Mouse (Mus musculus) heart, postnatal 0 days (tissue): Measurements from ENCODE around the gene Ap4b1. TPM values are rescaled to one million over a fixed set of nuclear protein-coding genes. Genes with fewer than 3 reads are reported as not detected.

ENCODE experiments used
- ATAC-seq: fragments of 200-750 bp; cut with Nextera tagmentation; 2 replicates; pipeline ENCODE4 v1.8.0; 2017; ENCODE audit warnings: low read depth, moderate number of reproducible peaks, moderate library complexity; ENCODE audit not compliant: insufficient read depth
- DNase-seq: peaks from one replicate; pipeline ENCODE4 v3.0.0-alpha.2; 2016; ENCODE audit warnings: low spot score
- H3K27ac ChIP-seq: fragments of 300-500 bp; sonication (generic); 2 replicates; pipeline ENCODE4 v1.5.1; 2014; ENCODE audit warnings: low read depth, mild to moderate bottlenecking
- H3K27me3 ChIP-seq: fragments of 300-500 bp; sonication (generic); 2 replicates; pipeline ENCODE4 v1.6.1; 2014; ENCODE audit warnings: low read length, mixed read lengths; ENCODE audit not compliant: control insufficient read depth, insufficient read depth
- H3K36me3 ChIP-seq: fragments of 300-500 bp; sonication (generic); replicated peaks from 2 replicates; pipeline ENCODE4 v1.6.1; 2014; ENCODE audit warnings: low read length, mixed read lengths; ENCODE audit not compliant: control insufficient read depth, insufficient read depth
- H3K4me1 ChIP-seq: fragments of 300-500 bp; sonication (generic); 2 replicates; pipeline ENCODE4 v1.6.1; 2014; ENCODE audit warnings: antibody characterized with exemption; ENCODE audit not compliant: control insufficient read depth, insufficient read depth
- H3K4me2 ChIP-seq: fragments of 300-500 bp; sonication (generic); 2 replicates; pipeline ENCODE4 v1.6.1; 2014; ENCODE audit warnings: low read depth, mild to moderate bottlenecking, low read length, moderate library complexity
- H3K4me3 ChIP-seq: fragments of 300-500 bp; sonication (generic); 2 replicates; pipeline ENCODE4 v1.5.1; 2014; ENCODE audit warnings: low read depth, low read length
- H3K9ac ChIP-seq: fragments of 300-500 bp; sonication (generic); replicated peaks from 2 replicates; pipeline ENCODE4 v1.6.1; 2014; ENCODE audit warnings: low read depth, low read length, mixed read lengths
- H3K9me3 ChIP-seq: fragments of 300-500 bp; sonication (generic); replicated peaks from 2 replicates; pipeline ENCODE4 v1.6.1; 2016; ENCODE audit warnings: low read length; ENCODE audit not compliant: control insufficient read depth
- CTCF ChIP-seq: IDR thresholded peaks from 2 replicates; pipeline ENCODE4 v1.5.1; 2016; ENCODE audit warnings: antibody characterized with exemption, control low read depth, low read depth
- EP300 ChIP-seq: IDR thresholded peaks from 2 replicates; pipeline ENCODE4 v1.6.1; 2016; ENCODE audit warnings: antibody characterized with exemption, low read depth
- WGBS: fragments of 180-500 bp; shearing (Covaris S2); extraction: QIAGEN DNeasy Blood & Tissue Kit; methylation state at CpG from one replicate; pipeline ENCODE4 v1.1.7; 2014; 5-methylcytosine and 5-hydroxymethylcytosine counted together
- polyA plus RNA-seq: library from polyadenylated mRNA; unstranded; fragments of >200 nt; fragmentation: Nextera tagmentation; extraction: Ambion mirVana; gene quantifications from 2 replicates; pipeline ENCODE4 v1.2.1, GENCODE M21; 2015
- total RNA-seq: library from RNA; depleted of rRNA; stranded (reverse); fragments of >200 nt; gene quantifications from 2 replicates; pipeline ENCODE4 v1.2.3, GENCODE M21; 2014; ENCODE audit warnings: low replicate concordance

Ap4b1 gene
- total and polyA plus RNA-seq, 2 experiments from 2014 or later, result 14.5 to 38.1 TPM

GRCm38 (mm10) chr3:103782844-103783609 lies 26.3 kb upstream of the Ap4b1 start:
- no peak overlapping the region for H3K9ac ChIP-seq
- DNase-seq (peak; percentile 3), ATAC-seq (no peak)
- H3K27me3 ChIP-seq, result no peaks in the 10 kb centered on the region
- no peaks in the 10 kb centered on the region for H3K9me3 ChIP-seq
- 80% methylated on average over 4 of the region's 4 CpGs for WGBS
- peaks cover 30% of the 10 kb centered on the region for H3K4me1 ChIP-seq
- H3K27ac ChIP-seq, result no peak overlapping the region
- TF ChIP-seq CTCF, result no peak
- TF ChIP-seq EP300, result no peak
- H3K4me3 ChIP-seq, result no peak overlapping the region
- no peak overlapping the region for H3K4me2 ChIP-seq
- no peaks in the 10 kb centered on the region for H3K36me3 ChIP-seq

GRCm38 (mm10) chr3:103787225-103787624 lies 22.1 kb upstream of the Ap4b1 start:
- DNase-seq (peak; percentile 5), ATAC-seq (no peak)
- TF ChIP-seq CTCF (no peak), EP300 (no peak)
- H3K9me3 ChIP-seq, result no peaks in the 10 kb centered on the region
- no peaks in the 10 kb centered on the region for H3K27me3 ChIP-seq
- 63% methylated on average over 7 of the region's 7 CpGs for WGBS
- H3K4me2 ChIP-seq, result no peak overlapping the region
- H3K9ac ChIP-seq, result no peak overlapping the region
- no peaks in the 10 kb centered on the region for H3K36me3 ChIP-seq
- H3K4me1 ChIP-seq, result peaks cover 39% of the 10 kb centered on the region
- 0 out of 2 replicates have a peak overlapping the region, but pooled peaks have one; percentile 0 for H3K27ac ChIP-seq
- no peak overlapping the region for H3K4me3 ChIP-seq

DNA sequence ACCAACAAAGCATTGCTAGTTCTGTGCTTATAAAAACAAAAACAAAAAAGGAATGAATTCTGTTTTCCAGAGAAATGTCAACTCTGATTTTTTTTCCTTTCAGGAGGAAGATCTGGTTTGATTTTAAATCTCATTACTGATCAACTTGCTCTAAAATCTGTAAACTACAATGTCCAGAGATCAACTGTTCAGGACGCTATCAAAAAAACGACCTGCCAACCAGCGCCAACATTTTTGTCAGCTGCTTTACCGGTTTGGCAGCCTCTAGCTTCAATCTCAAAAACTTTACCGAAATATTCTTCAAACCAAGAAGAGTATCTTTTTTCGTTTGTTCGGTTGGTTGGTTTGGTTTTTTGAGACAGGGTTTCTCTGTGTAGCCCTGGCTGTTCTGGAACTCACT lies 20.2 kb upstream of the Ap4b1 start:
- TF ChIP-seq EP300, result no peak
- no peak for TF ChIP-seq CTCF
- Histone ChIP-seq H3K9me3 (no peaks in the 10 kb centered on the region), H3K36me3 (no peaks in the 10 kb centered on the region), H3K27ac (peak overlapping the region; percentile 15; the same call in 1 of the 2 replicates), H3K9ac (0 out of 2 replicates have a peak overlapping the region, but pooled peaks have one; percentile 97), H3K4me3 (peak overlapping the region; percentile 97), H3K27me3 (no peaks in the 10 kb centered on the region), H3K4me1 (peaks cover 31% of the 10 kb centered on the region), H3K4me2 (peak overlapping the region; percentile 83)
- WGBS, result 72% methylated on average over 7 of the region's 7 CpGs
- ATAC-seq (no peak), DNase-seq (no peak)

- DNase-seq (peak; percentile 79), ATAC-seq (0 out of 2 replicates have a peak, but pooled peaks have one; percentile 12)
- H3K4me3 ChIP-seq, result peak overlapping the region; percentile 97
- peaks cover 26% of the 10 kb centered on the region for H3K4me1 ChIP-seq
- WGBS, result under 1% methylated on average over 14 of the region's 14 CpGs
- peak overlapping the region; percentile 83 for H3K4me2 ChIP-seq
- no peaks in the 10 kb centered on the region for H3K36me3 ChIP-seq
- no peak for TF ChIP-seq CTCF
- TF ChIP-seq EP300, result no peak
- H3K9me3 ChIP-seq, result no peaks in the 10 kb centered on the region
- peak overlapping the region; percentile 95 for H3K27ac ChIP-seq
- no peaks in the 10 kb centered on the region for H3K27me3 ChIP-seq
- peak overlapping the region; percentile 97 for H3K9ac ChIP-seq
These were observed 19.4 kb upstream of the Ap4b1 start for GRCm38 (mm10) chr3:103789891-103790345.

DNA sequence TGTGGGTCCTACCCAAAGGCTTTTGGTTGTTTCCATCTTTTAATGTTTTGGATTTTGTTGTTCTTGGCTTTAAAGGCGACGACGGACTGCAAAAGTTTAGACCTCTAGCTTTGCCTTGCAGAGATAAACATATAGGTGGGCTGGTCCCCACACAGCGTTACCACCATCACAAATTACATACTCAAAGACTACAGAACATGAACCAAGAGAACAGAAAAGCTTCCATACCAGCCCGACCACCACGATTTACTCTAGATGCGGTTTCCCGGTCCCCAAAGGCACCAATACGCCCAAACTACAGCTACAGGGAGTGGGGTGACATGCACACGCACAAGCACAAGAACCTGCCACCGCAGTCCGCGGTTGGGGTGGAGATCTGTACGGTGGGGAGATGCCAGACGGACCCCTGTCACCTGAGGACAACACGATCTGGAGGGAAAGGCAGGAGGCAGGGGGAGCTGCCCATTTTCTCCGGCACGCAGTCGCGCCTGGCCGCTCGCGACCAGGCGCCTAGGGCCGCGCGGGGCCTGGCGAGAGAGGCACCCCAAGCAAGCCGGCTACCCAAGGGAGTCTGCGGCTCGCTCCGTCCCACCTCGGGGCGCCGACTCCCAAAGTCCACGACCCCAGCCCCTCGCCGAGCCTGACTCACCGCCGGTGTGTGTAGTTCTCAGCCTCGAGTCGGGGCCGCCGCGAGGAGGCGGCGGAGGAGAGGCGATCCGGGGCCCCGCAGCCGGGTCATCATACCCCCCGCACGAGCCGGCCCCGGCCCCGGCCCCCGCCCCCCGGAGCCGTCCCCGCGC lies 18.8 kb upstream of the Ap4b1 start:
- peak overlapping the region; percentile 97 for H3K4me3 ChIP-seq
- DNase-seq (peak; percentile 5), ATAC-seq (peak; percentile 70)
- peak overlapping the region; percentile 97 for H3K9ac ChIP-seq
- no peak for TF ChIP-seq CTCF
- TF ChIP-seq EP300, result no peak
- H3K4me1 ChIP-seq, result peaks cover 24% of the 10 kb centered on the region
- peak overlapping the region; percentile 83 for H3K4me2 ChIP-seq
- WGBS, result 0% methylated on average over 55 of the region's 61 CpGs
- H3K9me3 ChIP-seq, result no peaks in the 10 kb centered on the region
- no peaks in the 10 kb centered on the region for H3K27me3 ChIP-seq
- H3K36me3 ChIP-seq, result no peaks in the 10 kb centered on the region
- peak overlapping the region; percentile 95 for H3K27ac ChIP-seq
